Mouse (Mus musculus): Measurements from ENCODE around the gene Plce1. TPM values are rescaled to one million over a fixed set of nuclear protein-coding genes. Genes with fewer than 3 reads are reported as not detected.

The Plce1 gene
- 10 to 100 TPM; 16.2 to 17.0 TPM for total RNA-seq (2021)
- long read RNA-seq, experiment 1, partial matches to known transcripts = 2 of 2 reads
- long read RNA-seq, experiment 1, other reads (novel, unspliced or antisense) = 0 of 2 reads
- long read RNA-seq, experiment 2 = 0 reads

- DNase-seq = peak; percentile 58 to 63
Measured at GRCm38 (mm10) chr19:38480731-38481621, at the start of gene Plce1. Gene Plce1, plus strand, starts transcription at chr19:38481109.

GRCm38 (mm10) chr19:38431326-38431725 is 49.6 kb upstream of the Plce1 start:
- DNase-seq = no peak

GRCm38 (mm10) chr19:38432021-38432420 is 48.9 kb upstream of the Plce1 start:
- DNase-seq = no peak

- DNase-seq = peak; percentile 25 to 56
Measured at GRCm38 (mm10) chr19:38433381-38433780, 47.5 kb upstream of the Plce1 start.

GRCm38 (mm10) chr19:38435221-38435620 is 45.7 kb upstream of the Plce1 start:
- no peak for DNase-seq

- no peak for DNase-seq
Measured at GRCm38 (mm10) chr19:38441860-38442259, 39.0 kb upstream of the Plce1 start.

GRCm38 (mm10) chr19:38445758-38446157 is 35.2 kb upstream of the Plce1 start:
- DNase-seq = no peak

GRCm38 (mm10) chr19:38455228-38455627 is 25.7 kb upstream of the Plce1 start:
- no peak for DNase-seq

GRCm38 (mm10) chr19:38458996-38459395 is 21.9 kb upstream of the Plce1 start:
- no peak for DNase-seq

GRCm38 (mm10) chr19:38460696-38461095 is 20.2 kb upstream of the Plce1 start:
- DNase-seq = peak in 1 of 2 experiments; percentile 18

GRCm38 (mm10) chr19:38470257-38470893 is 10.5 kb upstream of the Plce1 start:
- DNase-seq = no peak

GRCm38 (mm10) chr19:38475394-38475793 is 5.5 kb upstream of the Plce1 start:
- DNase-seq = no peak

- DNase-seq = no peak
Measured at GRCm38 (mm10) chr19:38478286-38478685, 2.6 kb upstream of the Plce1 start.

GRCm38 (mm10) chr19:38478948-38479347 is 2.0 kb upstream of the Plce1 start:
- DNase-seq = peak; percentile 70 to 72

GRCm38 (mm10) chr19:38479473-38479872 is 1.4 kb upstream of the Plce1 start:
- DNase-seq = no peak

- DNase-seq = peak in 1 of 2 experiments; percentile 29
Measured at GRCm38 (mm10) chr19:38480156-38480720, 671 bp upstream of the Plce1 start.

- peak in 1 of 2 experiments; percentile 30 for DNase-seq
Measured at GRCm38 (mm10) chr19:38481906-38482305, 997 bp downstream of the Plce1 start.

GRCm38 (mm10) chr19:38482406-38483181 is 1.7 kb downstream of the Plce1 start:
- DNase-seq = peak in 1 of 2 experiments; percentile 9

- DNase-seq = no peak
Measured at GRCm38 (mm10) chr19:38485779-38486555, 5.1 kb downstream of the Plce1 start.

GRCm38 (mm10) chr19:38487501-38487900 is 6.6 kb downstream of the Plce1 start:
- no peak for DNase-seq

Data from heart, adult 18-20 months (tissue).